Mouse (Mus musculus) spleen, postnatal 36 days (tissue): ENCODE data around the gene D430042O09Rik.

Experiments
- DNase-seq, 2 experiments: peaks; one replicate each; pipeline ENCODE4 v3.0.0; 2022; ENCODE audit warnings: low spot score in 2 of 2, mixed read lengths in 1 of 2

D430042O09Rik gene

GRCm38 (mm10) chr7:125736366-125737015, 28.8 kb downstream of the D430042O09Rik start:
- DNase-seq, result no peak

GRCm38 (mm10) chr7:125740521-125740920, 32.8 kb downstream of the D430042O09Rik start:
- no peak for DNase-seq

GRCm38 (mm10) chr7:125741271-125741703, 33.6 kb downstream of the D430042O09Rik start:
- DNase-seq, result no peak

- no peak for DNase-seq
Measured at GRCm38 (mm10) chr7:125744774-125745173, 37.1 kb downstream of the D430042O09Rik start.

- no peak for DNase-seq
Measured at GRCm38 (mm10) chr7:125746621-125747315, 39.1 kb downstream of the D430042O09Rik start.

- DNase-seq, result no peak
Measured at GRCm38 (mm10) chr7:125747316-125747690, 39.6 kb downstream of the D430042O09Rik start.

GRCm38 (mm10) chr7:125748186-125748585, 40.5 kb downstream of the D430042O09Rik start:
- no peak for DNase-seq

GRCm38 (mm10) chr7:125752699-125753325, 45.1 kb downstream of the D430042O09Rik start:
- DNase-seq, result no peak

GRCm38 (mm10) chr7:125753326-125753715, 45.6 kb downstream of the D430042O09Rik start:
- no peak for DNase-seq

GRCm38 (mm10) chr7:125756806-125757205, 49.1 kb downstream of the D430042O09Rik start:
- no peak for DNase-seq

- no peak for DNase-seq
Measured at GRCm38 (mm10) chr7:125757896-125758623, 50.4 kb downstream of the D430042O09Rik start.

- no peak for DNase-seq
Measured at GRCm38 (mm10) chr7:125762289-125762688, 54.6 kb downstream of the D430042O09Rik start.

- DNase-seq, result no peak
Measured at GRCm38 (mm10) chr7:125762883-125763830, 55.5 kb downstream of the D430042O09Rik start.

GRCm38 (mm10) chr7:125764373-125764772, 56.7 kb downstream of the D430042O09Rik start:
- no peak for DNase-seq

- peak; percentile 8 to 28 for DNase-seq
Measured at GRCm38 (mm10) chr7:125766976-125767831, 59.5 kb downstream of the D430042O09Rik start.

GRCm38 (mm10) chr7:125772961-125773571, 65.4 kb downstream of the D430042O09Rik start:
- no peak for DNase-seq

GRCm38 (mm10) chr7:125783206-125783605, 75.5 kb downstream of the D430042O09Rik start:
- no peak for DNase-seq

GRCm38 (mm10) chr7:125786105-125786504, 78.4 kb downstream of the D430042O09Rik start:
- no peak for DNase-seq

GRCm38 (mm10) chr7:125787046-125787445, 79.4 kb downstream of the D430042O09Rik start:
- DNase-seq, result no peak

GRCm38 (mm10) chr7:125790039-125790438, 82.4 kb downstream of the D430042O09Rik start:
- DNase-seq, result no peak
